Mouse (Mus musculus): ENCODE measurements around the gene Anxa11. TPM values are rescaled to one million over a fixed set of nuclear protein-coding genes. Genes with fewer than 3 reads are reported as not detected.
"Not testable (repeated sequence)": the region's sequence is repeated elsewhere in the genome, so short reads cannot be mapped to it uniquely, and the experiment has no call there.

Anxa11 gene
- polyA plus RNA-seq, 1 experiment from 2014 or later: 20.9 TPM

GRCm38 (mm10) chr14:25927562-25927881, 85.6 kb downstream of the Anxa11 start, which contains the start of gene Tmem254a:
Tmem254a (minus strand) TSS chr14:25927672.
- H3K9me3 ChIP-seq; H3K4me2 ChIP-seq; H3K4me1 ChIP-seq; H3K36me3 ChIP-seq; H3K27me3 ChIP-seq; ATAC-seq (ENCODE audit: insufficient number of reproducible peaks, low FRiP score, low TSS enrichment, low read depth); H3K27ac ChIP-seq; H3K4me3 ChIP-seq; H3K9ac ChIP-seq: not testable (repeated sequence)
- WGBS: no CpG with 5 or more reads among the region's 10 CpGs

Small RNA genes within 50 kb of the gene (microRNA-seq; reads per million reads assigned to microRNA genes)
- gene Gm23701: not detected

Other genes with a start within 250 kb of the Anxa11 start
- gene Ppif, start 148.0 kb upstream of the Anxa11 start, polyA plus RNA-seq (2015; fragmentation: Nextera tagmentation; extraction: Ambion mirVana): 26.4 and 32.1 TPM in 2 replicates
- gene Zcchc24, start 73.1 kb upstream of the Anxa11 start, polyA plus RNA-seq (2015; fragmentation: Nextera tagmentation; extraction: Ambion mirVana): 31.6 and 35.4 TPM in 2 replicates
- gene Plac9a, start 60.9 kb downstream of the Anxa11 start, polyA plus RNA-seq (2015; fragmentation: Nextera tagmentation; extraction: Ambion mirVana): 2.5 TPM in 1 of 2 replicates, not detected in the other
- 2.9 and 4.2 TPM in 2 replicates for gene Tmem254a, start 85.5 kb downstream of the Anxa11 start, polyA plus RNA-seq (2015; fragmentation: Nextera tagmentation; extraction: Ambion mirVana)
- not detected in 2 replicates for gene Cphx1, start 96.1 kb downstream of the Anxa11 start, polyA plus RNA-seq (2015; fragmentation: Nextera tagmentation; extraction: Ambion mirVana)
- 0.88 and 2.6 TPM in 2 replicates for gene Duxbl1, start 136.4 kb downstream of the Anxa11 start, polyA plus RNA-seq (2015; fragmentation: Nextera tagmentation; extraction: Ambion mirVana)
- 52.7 and 64.5 TPM in 2 replicates for gene Gm9780, start 200.6 kb downstream of the Anxa11 start, polyA plus RNA-seq (2015; fragmentation: Nextera tagmentation; extraction: Ambion mirVana)
- 51.6 and 55.0 TPM in 2 replicates for gene Tmem254c, start 225.2 kb downstream of the Anxa11 start, polyA plus RNA-seq (2015; fragmentation: Nextera tagmentation; extraction: Ambion mirVana)
- gene Cphx2, start 239.4 kb downstream of the Anxa11 start, polyA plus RNA-seq (2015; fragmentation: Nextera tagmentation; extraction: Ambion mirVana): not detected in 2 replicates
- not detected in 2 replicates for gene Cphx3, start 240.1 kb downstream of the Anxa11 start, polyA plus RNA-seq (2015; fragmentation: Nextera tagmentation; extraction: Ambion mirVana)